Mouse (Mus musculus) forebrain, postnatal 0 days (tissue): ENCODE results near the gene Arrdc5. TPM values are rescaled to one million over a fixed set of nuclear protein-coding genes. Genes with fewer than 3 reads are reported as not detected.

Experiments
- ATAC-seq: fragments of 200-750 bp; cut with Nextera tagmentation; 2 replicates; pipeline ENCODE4 v1.8.0; 2017; ENCODE audit warnings: mild to moderate bottlenecking, moderate library complexity
- DNase-seq: peaks from one replicate; pipeline ENCODE4 v3.0.0-alpha.2; 2015
- H3K27ac ChIP-seq: fragments of 300-500 bp; sonication (generic); 2 replicates; pipeline ENCODE4 v1.5.1; 2014; ENCODE audit warnings: low read depth, mild to moderate bottlenecking, antibody characterized with exemption, low read length, moderate library complexity, mixed read lengths
- H3K27me3 ChIP-seq: fragments of 300-500 bp; sonication (generic); 2 replicates; pipeline ENCODE4 v1.6.1; 2014; ENCODE audit warnings: mild to moderate bottlenecking, low read length, mixed read lengths; ENCODE audit not compliant: insufficient read depth
- H3K36me3 ChIP-seq: fragments of 300-500 bp; sonication (generic); 2 replicates; pipeline ENCODE4 v1.6.1; 2014; ENCODE audit warnings: mild to moderate bottlenecking, moderate library complexity; ENCODE audit not compliant: insufficient read depth
- H3K4me1 ChIP-seq: fragments of 300-500 bp; sonication (generic); 2 replicates; pipeline ENCODE4 v1.6.1; 2014; ENCODE audit warnings: antibody characterized with exemption; ENCODE audit not compliant: insufficient read depth
- H3K4me2 ChIP-seq: fragments of 300-500 bp; sonication (generic); 2 replicates; pipeline ENCODE4 v1.6.1; 2014; ENCODE audit warnings: low read depth, mild to moderate bottlenecking, moderate library complexity
- H3K4me3 ChIP-seq: fragments of 300-500 bp; sonication (generic); 2 replicates; pipeline ENCODE4 v1.5.1; 2014; ENCODE audit warnings: low read depth, low read length, mixed read lengths
- H3K9ac ChIP-seq: fragments of 300-500 bp; sonication (generic); 2 replicates; pipeline ENCODE4 v1.6.1; 2014; ENCODE audit warnings: mild to moderate bottlenecking
- H3K9me3 ChIP-seq: fragments of 300-500 bp; sonication (generic); 2 replicates; pipeline ENCODE4 v1.6.1; 2016; ENCODE audit warnings: low read length
- CTCF ChIP-seq: sonication (generic); IDR thresholded peaks from 2 replicates; pipeline ENCODE4 v1.5.1; 2016; ENCODE audit warnings: antibody characterized with exemption, control low read depth, low read depth
- WGBS: fragments of 180-500 bp; shearing (Covaris S2); extraction: QIAGEN DNeasy Blood & Tissue Kit; methylation state at CpG from one replicate; pipeline ENCODE4 v1.1.7; 2014; 5-methylcytosine and 5-hydroxymethylcytosine counted together
- polyA plus RNA-seq: library from polyadenylated mRNA; unstranded; fragments of >200 nt; fragmentation: Nextera tagmentation; extraction: Ambion mirVana; gene quantifications from 2 replicates; pipeline ENCODE4 v1.2.1, GENCODE M21; 2015
- total RNA-seq: library from RNA; depleted of rRNA; stranded (reverse); fragments of >200 nt; gene quantifications from 2 replicates; pipeline ENCODE4 v1.2.3, GENCODE M21; 2014

The Arrdc5 gene
- total and polyA plus RNA-seq, 2 experiments from 2014 or later = not detected

GRCm38 (mm10) chr17:56271609-56272253 is 28.4 kb downstream of the Arrdc5 start:
- Histone ChIP-seq H3K27ac (no peak overlapping the region), H3K4me3 (no peak overlapping the region), H3K9me3 (no peaks in the 10 kb centered on the region), H3K27me3 (no peaks in the 10 kb centered on the region), H3K9ac (no peak overlapping the region), H3K4me2 (no peak overlapping the region), H3K4me1 (peaks cover 11% of the 10 kb centered on the region), H3K36me3 (no peaks in the 10 kb centered on the region)
- ATAC-seq (no peak), DNase-seq (no peak)
- 84% methylated on average over 12 of the region's 12 CpGs for WGBS
- TF ChIP-seq CTCF = no peak

GRCm38 (mm10) chr17:56269741-56270140 is 30.3 kb downstream of the Arrdc5 start:
- Histone ChIP-seq H3K27ac (peak overlapping the region; percentile 57; the same call in 1 of the 2 replicates), H3K9me3 (no peaks in the 10 kb centered on the region), H3K4me3 (peak overlapping the region; percentile 34), H3K9ac (peak overlapping the region; percentile 22; the same call in 1 of the 2 replicates), H3K27me3 (no peaks in the 10 kb centered on the region), H3K4me2 (peak overlapping the region; percentile 59), H3K36me3 (0 out of 2 replicates have a peak, but pooled peaks cover 6% of the 10 kb centered on the region), H3K4me1 (peaks cover 6% of the 10 kb centered on the region; the same call in 1 of the 2 replicates)
- ATAC-seq = no peak
- DNase-seq = no peak
- TF ChIP-seq CTCF = no peak
- WGBS = 71% methylated on average over 3 of the region's 3 CpGs

GRCm38 (mm10) chr17:56269153-56269630 is 30.9 kb downstream of the Arrdc5 start:
- 24% methylated on average over 12 of the region's 12 CpGs for WGBS
- H3K4me3 ChIP-seq = peak overlapping the region; percentile 34
- no peak for TF ChIP-seq CTCF

GRCm38 (mm10) chr17:56266271-56266670 is 33.8 kb downstream of the Arrdc5 start:
- no peak for TF ChIP-seq CTCF
- ATAC-seq = no peak
- whole genome bisulfite sequencing = 70% methylated on average over 3 of the region's 3 CpGs
- no peak overlapping the region for H3K4me2 ChIP-seq
- H3K27me3 ChIP-seq = no peaks in the 10 kb centered on the region
- no peak overlapping the region for H3K9ac ChIP-seq
- H3K36me3 ChIP-seq = peaks cover 27% of the 10 kb centered on the region
- no peak overlapping the region for H3K27ac ChIP-seq
- H3K4me3 ChIP-seq = no peak overlapping the region
- H3K4me1 ChIP-seq = peaks cover 6% of the 10 kb centered on the region; the same call in 1 of the 2 replicates
- no peak for DNase-seq
- H3K9me3 ChIP-seq = no peaks in the 10 kb centered on the region

More at GRCm38 (mm10) chr17:56269153-56269630, 30.9 kb downstream of the Arrdc5 start:
- Histone ChIP-seq H3K27me3 (no peaks in the 10 kb centered on the region), H3K9me3 (no peaks in the 10 kb centered on the region), H3K4me1 (peaks cover 6% of the 10 kb centered on the region; the same call in 1 of the 2 replicates), H3K9ac (peak overlapping the region; percentile 39; the same call in 1 of the 2 replicates), H3K4me2 (peak overlapping the region; percentile 59), H3K36me3 (0 out of 2 replicates have a peak, but pooled peaks cover 8% of the 10 kb centered on the region), H3K27ac (peak overlapping the region; percentile 66; the same call in 1 of the 2 replicates)
- peak; percentile 94 for ATAC-seq
- DNase-seq = peak; percentile 83

- Histone ChIP-seq H3K36me3 (peaks cover 31% of the 10 kb centered on the region), H3K9ac (no peak overlapping the region), H3K4me3 (no peak overlapping the region), H3K9me3 (no peaks in the 10 kb centered on the region), H3K27me3 (no peaks in the 10 kb centered on the region), H3K4me1 (peaks cover 6% of the 10 kb centered on the region; the same call in 1 of the 2 replicates), H3K4me2 (no peak overlapping the region), H3K27ac (no peak overlapping the region)
- 90% methylated on average over 3 of the region's 3 CpGs for WGBS
- ATAC-seq (no peak), DNase-seq (no peak)
- no peak for TF ChIP-seq CTCF
Observed at GRCm38 (mm10) chr17:56265869-56266268, 34.2 kb downstream of the Arrdc5 start.

GRCm38 (mm10) chr17:56265011-56265410 is 35.1 kb downstream of the Arrdc5 start:
- H3K4me2 ChIP-seq = no peak overlapping the region
- no peak overlapping the region for H3K9ac ChIP-seq
- no peak for ATAC-seq
- DNase-seq = no peak
- H3K4me1 ChIP-seq = peaks cover 6% of the 10 kb centered on the region; the same call in 1 of the 2 replicates
- H3K4me3 ChIP-seq = no peak overlapping the region
- no peaks in the 10 kb centered on the region for H3K27me3 ChIP-seq
- 94% methylated on average over 4 of the region's 4 CpGs for WGBS
- no peak for TF ChIP-seq CTCF
- peaks cover 39% of the 10 kb centered on the region for H3K36me3 ChIP-seq
- H3K27ac ChIP-seq = no peak overlapping the region
- H3K9me3 ChIP-seq = no peaks in the 10 kb centered on the region

- Histone ChIP-seq H3K36me3 (peaks cover 49% of the 10 kb centered on the region), H3K9ac (no peak overlapping the region), H3K9me3 (no peaks in the 10 kb centered on the region), H3K4me2 (no peak overlapping the region), H3K27ac (no peak overlapping the region), H3K4me3 (no peak overlapping the region), H3K27me3 (no peaks in the 10 kb centered on the region), H3K4me1 (peaks cover 13% of the 10 kb centered on the region; the same call in 1 of the 2 replicates)
- WGBS = 19% methylated on average over 8 of the region's 8 CpGs
- DNase-seq = peak; percentile 79
- peak; percentile 87 for TF ChIP-seq CTCF
- peak; percentile 83 for ATAC-seq
Observed at GRCm38 (mm10) chr17:56264020-56264419, 36.1 kb downstream of the Arrdc5 start.
